Comparison of ENCODE assay signal across 12 mouse cellular contexts in genomic region chr12:100228041-100228725, GRCm38 (mm10). TPM values are rescaled to one million over a fixed set of nuclear protein-coding genes. Genes with fewer than 3 reads are reported as not detected.
A peak's percentile ranks its signal among the peaks of the same experiment; 100 is the strongest.
DNase-seq lines count a peak whose midpoint lies in the region; ATAC-seq and TF ChIP-seq lines count a peak whose summit lies in the region.
"Had no signal": no experiment of that assay in that cellular context is flagged by ENCODE, and none has a peak within 500 bp of the region (broad histone marks: within the 10 kb centered on the region; RNA-seq: fewer than 3 reads in every experiment).

No protein-coding gene starts in this region.

- no peaks in the 10 kb centered on the region for H3K36me3 ChIP-seq in kidney, embryonic 16.5 days (ENCODE audit: insufficient read depth, low read length)
- H3K36me3 ChIP-seq in embryonic facial prominence, embryonic 14.5 days (ENCODE audit: control insufficient read depth, insufficient read depth, low read length), result no peaks in the 10 kb centered on the region
- no peaks in the 10 kb centered on the region for H3K36me3 ChIP-seq in stomach, postnatal 0 days (ENCODE audit: control insufficient read depth, insufficient read depth, low read length)
- no peaks in the 10 kb centered on the region for H3K36me3 ChIP-seq in liver, postnatal 0 days (replicated peaks; ENCODE audit: insufficient read depth, low read length)

- ATAC-seq in kidney, embryonic 16.5 days (ENCODE audit: low FRiP score, low TSS enrichment), result peak; percentile 59; the same call in 1 of the 2 replicates
- ATAC-seq in embryonic facial prominence, embryonic 14.5 days (ENCODE audit: low read depth), result no peak
- no peak for ATAC-seq in stomach, postnatal 0 days (ENCODE audit: low FRiP score, low TSS enrichment)
- ATAC-seq in liver, postnatal 0 days, result no peak

- 0 out of 2 replicates have a peak, but pooled peaks cover 3% of the 10 kb centered on the region for H3K4me1 ChIP-seq in kidney, embryonic 16.5 days (ENCODE audit: insufficient read depth, low read length)
- 0 out of 2 replicates have a peak, but pooled peaks cover 3% of the 10 kb centered on the region for H3K4me1 ChIP-seq in embryonic facial prominence, embryonic 14.5 days (ENCODE audit: control insufficient read depth, insufficient read depth, low read length)
- H3K4me1 ChIP-seq in stomach, postnatal 0 days (replicated peaks; ENCODE audit: control insufficient read depth, insufficient read depth), result no peaks in the 10 kb centered on the region
- no peaks in the 10 kb centered on the region for H3K4me1 ChIP-seq in liver, postnatal 0 days (ENCODE audit: insufficient read depth)

- H3K27ac ChIP-seq in kidney, embryonic 16.5 days (ENCODE audit: low read length), result peak overlapping the region; percentile 49; the same call in 1 of the 2 replicates
- 0 out of 2 replicates have a peak overlapping the region, but pooled peaks have one; percentile 21 for H3K27ac ChIP-seq in embryonic facial prominence, embryonic 14.5 days (replicated peaks; ENCODE audit: low read depth, low read length)
- H3K27ac ChIP-seq in stomach, postnatal 0 days (replicated peaks), result no peak overlapping the region
- H3K27ac ChIP-seq in liver, postnatal 0 days (ENCODE audit: low read depth), result no peak overlapping the region
- H3K27ac ChIP-seq: macrophage had no signal

- 0 out of 2 replicates have a peak, but pooled peaks cover 3% of the 10 kb centered on the region for H3K9me3 ChIP-seq in kidney, embryonic 16.5 days (ENCODE audit: low read length)
- H3K9me3 ChIP-seq in embryonic facial prominence, embryonic 14.5 days (ENCODE audit: control insufficient read depth, low read length), result 0 out of 2 replicates have a peak, but pooled peaks cover 7% of the 10 kb centered on the region
- no peaks in the 10 kb centered on the region for H3K9me3 ChIP-seq in stomach, postnatal 0 days (ENCODE audit: control insufficient read depth, low read length)
- H3K9me3 ChIP-seq in liver, postnatal 0 days (ENCODE audit: low read length), result no peaks in the 10 kb centered on the region

- no peaks in the 10 kb centered on the region for H3K27me3 ChIP-seq in kidney, embryonic 16.5 days (ENCODE audit: insufficient read depth, low read length)
- H3K27me3 ChIP-seq in embryonic facial prominence, embryonic 14.5 days (replicated peaks; ENCODE audit: control insufficient read depth, insufficient read depth, low read length), result no peaks in the 10 kb centered on the region
- H3K27me3 ChIP-seq in stomach, postnatal 0 days (ENCODE audit: control insufficient read depth, insufficient read depth, low read length), result no peaks in the 10 kb centered on the region
- no peaks in the 10 kb centered on the region for H3K27me3 ChIP-seq in liver, postnatal 0 days (ENCODE audit: insufficient read depth, low read length)
- H3K27me3 ChIP-seq: CH12.LX had no signal

- no peak overlapping the region for H3K4me3 ChIP-seq in kidney, embryonic 16.5 days (ENCODE audit: low read length)
- H3K4me3 ChIP-seq in embryonic facial prominence, embryonic 14.5 days (ENCODE audit: low read depth, low read length), result no peak overlapping the region
- no peak overlapping the region for H3K4me3 ChIP-seq in stomach, postnatal 0 days (ENCODE audit: low read depth, low read length)
- no peak overlapping the region for H3K4me3 ChIP-seq in liver, postnatal 0 days (ENCODE audit: low read depth, low read length)

- 47% methylated on average over 11 of the region's 11 CpGs for WGBS in kidney, embryonic 16.5 days
- 37% methylated on average over 10 of the region's 11 CpGs for WGBS in embryonic facial prominence, embryonic 14.5 days
- 45% methylated on average over 11 of the region's 11 CpGs for WGBS in stomach, postnatal 0 days
- 44% methylated on average over 11 of the region's 11 CpGs for WGBS in liver, postnatal 0 days (ENCODE audit: insufficient replicate concordance)

- no peak for TF ChIP-seq EP300 in stomach, postnatal 0 days (optimal IDR thresholded peaks at IDR 0.05)
- no peak for TF ChIP-seq EP300 in liver, postnatal 0 days (IDR thresholded peaks at IDR 0.05; ENCODE audit: low read depth)

- no peak for DNase-seq in kidney, postnatal 4 days
- no peak for DNase-seq in embryonic facial prominence, embryonic 14.5 days (ENCODE audit: low spot score)
- DNase-seq in mesoderm, embryonic 11.5 days (ENCODE audit: low read depth, low spot score), result peak; percentile 37
- no peak for DNase-seq in stomach, postnatal 0 days (ENCODE audit: low spot score)
- DNase-seq in liver, postnatal 0 days, result no peak
- DNase-seq in ovary, postnatal 10 days (ENCODE audit: low spot score), result no peak
- DNase-seq in kidney, adult 8-10 months, result no peak
- DNase-seq: adrenal gland, postnatal 25 days; kidney, postnatal 25 days had no signal

- no peak for TF ChIP-seq CTCF in stomach, postnatal 0 days (IDR thresholded peaks at IDR 0.05; ENCODE audit: low read depth)
- TF ChIP-seq CTCF in liver, postnatal 0 days (IDR thresholded peaks at IDR 0.05; ENCODE audit: low read depth), result no peak

- H3K9ac ChIP-seq in kidney, embryonic 16.5 days (replicated peaks; ENCODE audit: low read length), result no peak overlapping the region
- no peak overlapping the region for H3K9ac ChIP-seq in embryonic facial prominence, embryonic 14.5 days (ENCODE audit: low read depth, low read length)
- H3K9ac ChIP-seq in stomach, postnatal 0 days (ENCODE audit: low read length), result 0 out of 2 replicates have a peak overlapping the region, but pooled peaks have one; percentile 13
- no peak overlapping the region for H3K9ac ChIP-seq in liver, postnatal 0 days (replicated peaks)

- H3K4me2 ChIP-seq in kidney, embryonic 16.5 days (replicated peaks; ENCODE audit: low read depth, low read length), result no peak overlapping the region
- H3K4me2 ChIP-seq in embryonic facial prominence, embryonic 14.5 days (ENCODE audit: low read depth, low read length), result no peak overlapping the region
- H3K4me2 ChIP-seq in stomach, postnatal 0 days (replicated peaks; ENCODE audit: low read depth), result no peak overlapping the region
- no peak overlapping the region for H3K4me2 ChIP-seq in liver, postnatal 0 days (ENCODE audit: low read depth, low read length)

RNA-seq across cellular contexts. Expression of gene Calm1, which starts 28.9 kb away (rescaled TPM):
- polyA plus RNA-seq in kidney, embryonic 16.5 days (2015; fragmentation: Nextera tagmentation; extraction: Ambion mirVana), result 1,160 and 1,207 TPM in 2 replicates
- 1,378 and 1,440 TPM in 2 replicates for polyA plus RNA-seq in embryonic facial prominence, embryonic 14.5 days (2014; fragmentation: Nextera tagmentation; extraction: Ambion mirVana)
- 1,956 and 2,116 TPM in 2 replicates for polyA plus RNA-seq in stomach, postnatal 0 days (2015; fragmentation: Nextera tagmentation; extraction: Ambion mirVana)
- 454 and 482 TPM in 2 replicates for polyA plus RNA-seq in liver, postnatal 0 days (2015; fragmentation: Nextera tagmentation; extraction: Ambion mirVana)

Comparison
In these comparisons a context has a peak if more than half of its experiments do, and no peak if none do; other contexts are left out.
1. H3K27ac ChIP-seq: peak in kidney, embryonic 16.5 days (single experiment) and embryonic facial prominence, embryonic 14.5 days (single experiment); none in stomach, postnatal 0 days (single experiment) and liver, postnatal 0 days (single experiment).